Mouse (Mus musculus) left cerebral cortex, adult 9 months (tissue): ENCODE data around the gene Gm10382.

Source experiments
- DNase-seq, 2 experiments: peaks; one replicate each; pipeline ENCODE4 v3.0.0; 2022; ENCODE audit warnings: low spot score in 2 of 2

Gene Gm10382

GRCm38 (mm10) chr5:125389131-125389578, at the start of gene Gm10382:
Gene Gm10382, plus strand, starts transcription at chr5:125389322.
- DNase-seq = peak in 1 of 2 experiments; percentile 78

DNA sequence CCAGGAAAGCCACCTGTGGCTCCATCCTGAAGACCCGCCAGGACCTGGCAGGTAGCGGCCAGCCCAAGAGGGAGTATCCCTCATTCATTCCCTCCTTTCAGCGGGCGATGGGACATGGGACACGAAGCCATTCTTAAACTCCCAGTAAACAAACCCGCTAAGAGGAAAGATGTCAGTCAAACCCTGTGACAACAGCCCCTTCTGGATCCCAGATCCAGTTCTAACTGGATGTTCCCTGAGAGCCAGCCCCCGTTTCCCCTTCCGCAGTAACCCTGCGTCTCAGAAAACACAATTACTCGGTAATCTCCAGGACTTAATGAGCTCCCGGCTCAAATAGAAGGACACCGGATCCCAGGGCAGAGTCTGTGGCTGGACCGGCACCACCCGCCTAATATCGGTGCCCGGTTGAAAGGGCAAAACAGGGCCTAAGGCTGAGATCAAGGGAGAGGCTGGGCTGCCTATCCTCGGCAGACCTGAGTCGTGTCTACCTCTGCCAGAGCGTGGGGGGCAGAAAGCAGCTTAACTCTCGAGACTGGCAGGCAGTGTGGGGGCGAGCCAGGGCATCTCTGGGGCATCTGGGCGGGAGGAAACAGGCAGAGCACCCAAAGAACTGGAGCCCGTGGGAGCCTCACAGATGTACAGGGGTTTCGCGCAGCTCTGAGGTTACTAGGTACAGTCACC, 49.1 kb upstream of the Gm10382 start:
- peak; percentile 32 to 38 for DNase-seq

DNA sequence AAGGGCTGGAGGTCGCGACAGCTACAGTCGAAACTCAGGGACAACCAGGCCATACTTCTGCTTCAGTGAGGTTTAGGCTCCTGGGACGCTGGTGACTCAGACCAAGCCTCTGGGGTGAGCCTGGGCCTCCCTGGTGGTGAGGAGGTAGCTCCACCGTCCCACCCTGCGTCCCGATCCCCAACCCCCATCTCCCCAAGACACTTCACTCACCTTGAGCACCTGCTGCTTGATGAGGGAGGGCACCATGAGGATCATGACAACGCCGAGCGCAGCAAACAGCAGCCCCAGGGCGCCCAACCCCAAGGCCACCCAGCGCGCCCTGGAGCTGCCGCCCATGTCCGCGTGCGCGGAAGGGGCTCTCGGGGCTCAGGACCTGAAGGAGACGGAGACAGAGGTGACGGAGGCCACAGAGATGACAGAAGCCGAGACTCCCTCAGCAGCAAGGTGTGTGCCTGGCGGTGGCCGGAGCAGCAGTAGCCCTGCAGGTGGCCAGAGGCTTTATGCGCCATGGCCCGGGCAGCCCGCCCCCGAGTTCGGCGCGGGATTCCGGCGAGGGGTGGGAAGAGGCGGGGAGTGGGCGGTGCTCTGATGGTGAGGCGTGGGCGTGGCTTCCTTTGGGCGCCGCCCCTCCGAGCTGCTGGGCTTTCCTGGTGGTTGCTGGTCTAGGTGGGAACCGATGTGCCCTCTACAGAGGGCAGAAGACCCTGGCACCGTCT, 48.4 kb upstream of the Gm10382 start, which contains the start of gene Scarb1:
Gene Scarb1, minus strand, starts transcription at position 548 of the 716 bp plus-strand sequence.
- DNase-seq = peak; percentile 56 to 85

- no peak for DNase-seq
Observed at GRCm38 (mm10) chr5:125341459-125342090, 47.5 kb upstream of the Gm10382 start.

DNA sequence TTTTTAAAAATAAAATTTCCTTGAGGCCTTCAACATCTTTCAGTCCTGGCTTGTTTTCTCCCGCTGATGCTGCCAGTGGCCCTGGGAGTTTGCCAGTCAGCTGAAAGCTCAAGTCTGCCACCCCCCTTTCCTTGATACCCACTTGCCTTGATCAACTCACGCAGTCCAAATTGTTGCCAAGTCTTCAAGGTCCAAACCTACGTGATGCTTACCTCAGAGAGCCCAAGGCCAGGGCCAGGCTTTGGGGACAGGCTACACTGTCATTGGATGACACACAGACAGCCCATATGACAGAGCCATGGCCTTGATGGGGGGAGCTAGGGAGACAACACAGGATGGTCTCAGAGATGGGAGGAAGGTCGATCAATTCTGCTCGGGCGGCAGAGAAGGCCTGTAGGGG, 44.8 kb upstream of the Gm10382 start:
- no peak for DNase-seq

- no peak for DNase-seq
Observed at GRCm38 (mm10) chr5:125348067-125348466, 41.1 kb upstream of the Gm10382 start.

DNA sequence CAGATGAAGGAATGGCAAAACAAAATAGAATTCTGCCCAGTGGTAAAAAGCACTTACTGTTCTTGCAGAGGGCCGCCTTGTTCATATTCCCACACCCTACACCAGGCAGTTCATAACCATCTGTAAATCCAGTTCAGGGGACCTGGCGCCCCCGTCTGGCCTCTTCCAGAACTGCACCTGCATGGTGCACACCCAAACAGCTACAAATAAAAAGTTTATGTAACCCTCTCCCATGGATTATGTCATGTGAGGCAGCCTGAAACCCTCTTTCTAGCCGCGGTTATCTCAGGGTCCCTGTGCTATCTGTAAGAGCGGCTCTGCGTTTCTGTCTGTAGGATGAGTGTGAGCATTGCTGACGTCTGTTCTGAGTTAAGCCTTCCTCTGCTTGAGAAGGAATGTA, 40.6 kb upstream of the Gm10382 start:
- peak in 1 of 2 experiments; percentile 55 for DNase-seq

DNA sequence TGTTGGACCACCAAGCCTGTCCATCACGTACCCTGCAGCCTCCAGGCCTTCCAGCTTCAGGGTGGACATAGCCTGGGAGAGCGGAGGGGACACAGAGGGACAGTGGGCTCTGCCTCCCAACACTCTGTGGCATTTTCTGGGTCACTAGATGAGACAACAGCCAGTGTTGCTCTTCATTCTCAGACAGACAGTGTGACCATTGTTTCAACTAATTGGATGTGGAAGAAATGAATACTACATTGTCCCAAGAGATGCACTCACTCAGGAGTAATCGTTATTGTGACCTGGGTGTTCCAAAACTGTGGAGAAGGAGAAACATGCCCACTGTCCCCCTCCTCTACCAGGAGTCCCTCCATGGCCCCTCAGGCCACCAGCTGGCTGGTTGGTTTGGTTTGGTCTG, 39.7 kb upstream of the Gm10382 start:
- no peak for DNase-seq

DNA sequence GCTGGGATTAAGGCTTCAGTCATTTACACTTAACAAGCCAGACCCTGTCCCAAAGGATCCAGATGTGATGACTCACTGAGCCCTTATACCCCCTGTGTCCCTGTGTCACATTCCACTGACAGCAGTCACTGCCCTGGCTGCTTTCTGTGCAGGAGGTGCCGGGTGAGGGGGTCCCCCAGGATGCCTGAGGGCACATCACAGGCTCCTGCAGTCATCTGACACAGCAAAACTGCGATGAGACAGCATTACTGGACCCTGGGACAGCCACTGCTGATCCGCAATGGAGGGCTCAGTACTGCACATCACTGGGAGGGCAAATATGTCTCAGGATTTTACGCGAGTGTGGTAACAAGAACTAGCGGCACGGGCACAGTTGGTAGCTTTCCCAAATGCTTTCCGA, 38.1 kb upstream of the Gm10382 start:
- no peak for DNase-seq

DNA sequence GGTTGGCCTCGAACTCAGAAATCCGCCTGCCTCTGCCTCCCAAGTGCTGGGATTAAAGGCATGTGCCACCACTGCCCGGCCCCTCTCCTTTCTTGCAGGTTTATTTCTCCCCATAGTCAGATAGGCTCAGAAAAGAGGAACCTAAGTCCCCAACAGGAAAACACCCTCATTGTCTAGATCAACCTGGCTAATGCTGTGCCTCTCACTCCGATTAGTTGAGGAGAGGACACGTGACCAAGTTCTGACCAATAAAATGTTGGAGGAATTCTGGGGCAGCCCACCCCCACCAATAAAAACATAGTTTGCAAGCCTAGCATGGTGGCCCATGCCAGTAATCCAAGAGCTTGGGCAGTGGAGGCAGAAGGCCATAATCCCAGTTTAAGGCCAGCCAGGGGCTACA, 37.2 kb upstream of the Gm10382 start:
- no peak for DNase-seq

- no peak for DNase-seq
Observed at GRCm38 (mm10) chr5:125352781-125353294, 36.3 kb upstream of the Gm10382 start.

- DNase-seq = no peak
Observed at GRCm38 (mm10) chr5:125354885-125355492, 34.1 kb upstream of the Gm10382 start.

- DNase-seq = no peak
Observed at GRCm38 (mm10) chr5:125355650-125356049, 33.5 kb upstream of the Gm10382 start.

DNA sequence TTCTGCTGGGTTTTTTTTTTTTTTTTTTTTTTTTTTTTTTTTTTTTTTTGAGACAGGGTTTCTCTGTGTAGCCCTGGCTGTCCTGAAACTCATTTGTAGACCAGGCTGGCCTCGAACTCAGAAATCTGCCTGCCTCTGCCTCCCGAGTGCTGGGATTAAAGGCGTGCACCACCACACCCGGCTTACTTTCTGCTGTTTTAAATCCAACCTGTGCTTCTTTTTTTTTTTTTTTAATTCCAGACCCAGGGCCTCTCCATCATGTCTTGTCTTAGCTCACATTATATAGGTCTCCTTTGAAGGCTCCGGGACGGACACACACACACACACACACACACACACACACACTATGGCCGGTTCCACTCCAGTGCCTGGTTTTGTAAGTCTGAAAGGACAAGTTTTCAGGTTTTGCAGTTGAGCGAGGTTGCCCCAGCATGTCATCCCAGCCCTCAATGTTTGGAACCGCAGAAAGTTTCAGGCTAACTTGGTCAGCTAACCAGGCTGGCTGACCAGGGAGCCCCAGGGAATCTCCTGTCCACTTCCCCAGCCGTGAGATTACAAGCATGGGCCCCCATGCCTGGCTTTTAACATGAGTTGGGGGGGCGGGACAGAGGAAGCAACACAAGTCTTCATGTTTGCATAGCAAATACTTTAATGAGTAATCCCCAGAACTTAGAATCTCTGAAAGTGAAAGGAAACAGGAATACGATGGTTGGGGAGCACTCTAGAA, 31.4 kb upstream of the Gm10382 start:
- DNase-seq = no peak

DNA sequence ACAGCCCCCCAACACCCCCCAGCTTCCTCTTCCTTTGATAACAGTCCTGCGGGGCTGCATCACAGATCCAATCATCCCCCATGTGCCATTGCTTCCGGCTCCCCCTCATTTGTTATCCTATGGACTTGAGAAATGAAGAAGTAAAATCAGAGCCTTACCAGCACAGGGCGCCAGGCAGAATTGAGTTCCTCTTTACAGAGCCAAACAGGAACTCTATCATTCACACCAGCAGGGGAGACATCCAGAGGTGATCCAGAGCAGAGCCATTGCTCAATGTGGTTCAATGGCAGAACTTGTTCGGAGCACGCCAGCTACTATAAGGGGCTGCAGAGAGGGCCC, 30.9 kb upstream of the Gm10382 start:
- DNase-seq = peak in 1 of 2 experiments; percentile 26

GRCm38 (mm10) chr5:125360566-125360965, 28.6 kb upstream of the Gm10382 start:
- no peak for DNase-seq

GRCm38 (mm10) chr5:125360981-125361510, 28.1 kb upstream of the Gm10382 start:
- no peak for DNase-seq

GRCm38 (mm10) chr5:125363894-125364293, 25.2 kb upstream of the Gm10382 start:
- DNase-seq = no peak

- DNase-seq = no peak
Observed at GRCm38 (mm10) chr5:125364851-125365429, 24.2 kb upstream of the Gm10382 start.

- no peak for DNase-seq
Observed at GRCm38 (mm10) chr5:125368156-125368555, 21.0 kb upstream of the Gm10382 start.

DNA sequence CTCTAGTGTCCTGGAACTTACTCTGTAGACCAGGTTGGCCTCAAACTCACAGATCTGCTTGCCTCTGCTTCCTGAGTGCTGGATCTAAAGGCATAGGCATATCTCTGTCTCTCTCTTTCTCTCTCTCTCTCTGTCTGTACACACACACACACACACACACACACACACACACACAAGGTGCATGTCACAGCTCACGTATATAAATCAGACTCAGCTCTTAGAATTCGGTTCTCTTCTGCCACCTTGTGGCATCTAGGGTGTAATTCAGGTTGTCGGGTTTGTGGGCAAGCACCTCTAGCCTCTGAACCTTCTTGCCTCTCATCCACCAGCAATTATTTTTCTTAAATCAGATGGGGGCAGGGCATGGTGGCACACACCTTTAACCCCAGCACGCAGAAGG, 20.6 kb upstream of the Gm10382 start:
- peak in 1 of 2 experiments; percentile 74 for DNase-seq
